Mouse (Mus musculus): ENCODE measurements around the gene Spryd7.

DNA sequence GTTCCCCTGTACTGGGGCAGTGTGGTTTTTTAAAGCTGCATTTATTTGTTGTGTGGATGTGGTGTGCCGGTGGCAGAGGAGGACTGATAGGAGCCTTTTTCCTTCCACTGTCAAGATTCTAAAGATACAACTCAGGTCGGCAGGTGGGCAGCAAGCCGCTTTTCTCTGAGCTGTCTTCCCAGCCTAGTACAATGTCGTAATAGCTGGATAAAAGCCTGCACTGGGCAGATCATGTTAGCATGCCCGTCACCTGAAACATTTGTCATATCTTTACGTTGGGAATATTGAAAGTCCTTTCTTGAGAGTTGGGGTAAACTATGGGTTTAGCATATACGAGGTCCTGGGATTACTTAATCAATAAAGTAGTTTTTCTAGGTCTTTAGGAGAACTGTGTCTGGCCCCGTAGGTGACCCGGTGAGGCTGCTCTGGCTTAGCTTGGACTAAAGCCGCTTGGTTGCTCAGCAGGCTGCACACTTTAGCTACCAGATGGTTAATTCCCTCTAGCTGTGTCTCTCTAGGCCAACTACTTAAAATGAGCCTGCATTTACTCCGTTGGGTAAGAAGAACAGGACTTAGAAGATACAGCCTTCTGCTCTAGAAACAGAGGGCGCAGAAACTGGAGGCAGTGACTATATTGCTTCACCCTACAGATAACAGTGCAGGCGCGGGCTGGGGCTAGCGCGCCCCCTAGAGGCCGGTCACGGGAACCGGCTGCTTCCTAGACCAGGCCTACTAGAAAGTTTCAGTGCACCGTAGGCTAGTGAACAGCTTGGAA, 58.8 kb downstream of the Spryd7 start:
- TF ChIP-seq CTCF (IDR thresholded peaks at IDR 0.05; ENCODE audit: low read depth, low read length) (peak; percentile 95), POLR2A (IDR thresholded peaks at IDR 0.05; ENCODE audit: extremely low read depth, insufficient read depth, low read length) (no peak)

Data from liver, adult 2 months (tissue).